Mouse (Mus musculus) liver, embryonic 13.5 days (tissue): ENCODE results near the gene Pkhd1. TPM values are rescaled to one million over a fixed set of nuclear protein-coding genes. Genes with fewer than 3 reads are reported as not detected.
"Not testable (repeated sequence)": the region's sequence is repeated elsewhere in the genome, so short reads cannot be mapped to it uniquely, and the experiment has no call there.

Source experiments
- ATAC-seq: fragments of 200-750 bp; cut with Nextera tagmentation; 2 replicates; pipeline ENCODE4 v1.8.0; 2017; ENCODE audit warnings: low read depth, mild to moderate bottlenecking, moderate number of reproducible peaks, moderate library complexity
- DNase-seq: peaks from one replicate; pipeline ENCODE4 v3.0.0; 2022
- H3K27ac ChIP-seq: fragments of 300-500 bp; sonication (generic); 2 replicates; pipeline ENCODE4 v1.5.1; 2015; ENCODE audit warnings: moderate library complexity, mild to moderate bottlenecking, inconsistent platforms
- H3K27me3 ChIP-seq: fragments of 300-500 bp; sonication (generic); 2 replicates; pipeline ENCODE4 v1.6.1; 2015; ENCODE audit warnings: mild to moderate bottlenecking, inconsistent platforms
- H3K36me3 ChIP-seq: fragments of 300-500 bp; sonication (generic); 2 replicates; pipeline ENCODE4 v1.6.1; 2015; ENCODE audit warnings: mild to moderate bottlenecking, inconsistent platforms
- H3K4me1 ChIP-seq: fragments of 300-500 bp; sonication (generic); replicated peaks from 2 replicates; pipeline ENCODE4 v1.6.1; 2015; ENCODE audit warnings: inconsistent platforms
- H3K4me2 ChIP-seq: fragments of 300-500 bp; sonication (generic); 2 replicates; pipeline ENCODE4 v1.6.1; 2015; ENCODE audit warnings: inconsistent platforms, mild to moderate bottlenecking, moderate library complexity
- H3K4me3 ChIP-seq: fragments of 300-500 bp; sonication (generic); replicated peaks from 2 replicates; pipeline ENCODE4 v1.5.1; 2015; ENCODE audit warnings: mild to moderate bottlenecking, inconsistent platforms
- H3K9ac ChIP-seq: fragments of 300-500 bp; sonication (generic); 2 replicates; pipeline ENCODE4 v1.6.1; 2015; ENCODE audit warnings: mild to moderate bottlenecking, inconsistent platforms
- H3K9me3 ChIP-seq: fragments of 300-500 bp; sonication (generic); replicated peaks from 2 replicates; pipeline ENCODE4 v1.6.1; 2016; ENCODE audit warnings: inconsistent platforms
- WGBS: fragments of 180-500 bp; shearing (Covaris S2); methylation state at CpG from one replicate; pipeline ENCODE4 v1.1.7; 2015; ENCODE audit not compliant: insufficient replicate concordance; 5-methylcytosine and 5-hydroxymethylcytosine counted together
- polyA plus RNA-seq: library from polyadenylated mRNA; unstranded; fragments of >200 nt; fragmentation: Nextera tagmentation; extraction: Ambion mirVana; gene quantifications from 2 replicates; pipeline ENCODE4 v1.2.1, GENCODE M21; 2015

The Pkhd1 gene
- polyA plus RNA-seq, 1 experiment from 2014 or later, result 0.10 TPM

DNA sequence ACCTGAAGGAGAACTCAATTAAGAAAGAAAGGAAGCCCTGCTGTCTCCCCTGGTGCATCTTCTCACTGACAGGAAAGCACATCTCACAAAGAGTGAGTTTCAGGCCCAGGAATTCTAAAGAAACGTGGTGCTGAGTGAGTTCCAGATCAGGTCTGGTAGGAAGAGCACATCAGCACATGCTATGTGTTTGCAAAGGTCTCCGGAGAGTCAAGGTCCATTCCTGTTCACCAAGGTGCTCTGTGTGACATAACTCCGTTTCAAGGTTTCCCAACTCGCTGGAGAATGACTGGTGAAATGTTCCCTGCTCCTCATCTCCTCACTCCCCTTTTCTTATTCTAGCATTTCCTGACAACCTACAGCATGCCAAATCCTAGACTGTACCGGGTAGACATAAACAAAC, 357.5 kb downstream of the Pkhd1 start:
- Histone ChIP-seq H3K9ac (no peak overlapping the region), H3K27me3 (no peaks in the 10 kb centered on the region), H3K9me3 (no peaks in the 10 kb centered on the region), H3K36me3 (no peaks in the 10 kb centered on the region), H3K4me1 (no peaks in the 10 kb centered on the region), H3K4me3 (no peak overlapping the region), H3K27ac (no peak overlapping the region), H3K4me2 (no peak overlapping the region)
- ATAC-seq, result no peak
- WGBS, result 49% methylated on average over 5 of the region's 5 CpGs
- no peak for DNase-seq

- no peaks in the 10 kb centered on the region for H3K4me1 ChIP-seq
- no peak overlapping the region for H3K9ac ChIP-seq
- no peaks in the 10 kb centered on the region for H3K9me3 ChIP-seq
- H3K36me3 ChIP-seq, result no peaks in the 10 kb centered on the region
- DNase-seq (no peak), ATAC-seq (no peak)
- WGBS, result 39% methylated on average over 2 of the region's 2 CpGs
- H3K27me3 ChIP-seq, result no peaks in the 10 kb centered on the region
- H3K4me3 ChIP-seq, result no peak overlapping the region
- H3K4me2 ChIP-seq, result no peak overlapping the region
- no peak overlapping the region for H3K27ac ChIP-seq
Measured at GRCm38 (mm10) chr1:20248169-20248568, 369.7 kb downstream of the Pkhd1 start.

DNA sequence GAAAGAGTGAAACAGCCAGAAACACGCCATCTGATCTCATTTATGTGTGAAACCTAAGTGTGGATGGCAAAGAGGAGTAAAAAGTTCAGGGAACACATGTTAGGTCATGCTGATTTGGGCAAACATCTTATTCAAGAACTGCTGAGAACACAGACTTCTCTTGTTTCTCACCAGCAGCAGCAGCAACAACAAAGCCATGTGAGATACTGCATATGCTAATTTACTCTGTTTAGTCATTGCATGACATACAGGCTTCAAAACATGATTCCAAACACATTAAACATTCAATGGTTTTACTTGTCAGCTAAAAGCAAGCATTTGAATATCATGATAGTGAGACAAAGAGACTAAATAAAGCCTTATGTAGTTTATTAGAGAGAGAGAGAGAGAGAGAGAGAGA, 401.2 kb downstream of the Pkhd1 start:
- no peak overlapping the region for H3K9ac ChIP-seq
- no peaks in the 10 kb centered on the region for H3K4me1 ChIP-seq
- no peak overlapping the region for H3K4me2 ChIP-seq
- no peak overlapping the region for H3K4me3 ChIP-seq
- no peaks in the 10 kb centered on the region for H3K9me3 ChIP-seq
- H3K27ac ChIP-seq, result no peak overlapping the region
- ATAC-seq (no peak), DNase-seq (no peak)
- no peaks in the 10 kb centered on the region for H3K27me3 ChIP-seq
- 33% methylated on average over 1 of the region's 1 CpGs for WGBS
- no peaks in the 10 kb centered on the region for H3K36me3 ChIP-seq

DNA sequence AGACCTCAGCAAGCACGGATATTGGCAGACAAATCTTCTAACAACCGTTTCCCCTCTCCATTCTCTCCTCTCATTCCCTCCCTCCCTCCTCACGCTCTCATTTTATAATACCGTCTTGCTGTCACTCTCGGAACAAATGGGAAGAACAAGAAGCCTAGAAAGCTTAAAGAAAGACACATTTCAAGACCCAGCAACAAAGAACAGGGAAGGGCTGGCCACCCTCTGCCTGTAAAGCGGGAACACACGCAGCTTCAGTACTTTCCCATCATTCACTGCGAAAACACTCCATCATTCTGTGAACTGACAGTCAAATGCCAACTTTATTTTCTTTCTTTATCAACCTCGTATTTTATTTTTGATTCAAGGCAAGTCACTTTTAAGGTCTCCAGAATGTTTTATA, 427.4 kb downstream of the Pkhd1 start:
- DNase-seq, result no peak
- Histone ChIP-seq H3K9ac (no peak overlapping the region), H3K4me1 (no peaks in the 10 kb centered on the region), H3K4me2 (no peak overlapping the region), H3K9me3 (no peaks in the 10 kb centered on the region), H3K27me3 (no peaks in the 10 kb centered on the region), H3K4me3 (no peak overlapping the region), H3K36me3 (no peaks in the 10 kb centered on the region), H3K27ac (no peak overlapping the region)
- no peak for ATAC-seq
- 57% methylated on average over 9 of the region's 9 CpGs for WGBS

DNA sequence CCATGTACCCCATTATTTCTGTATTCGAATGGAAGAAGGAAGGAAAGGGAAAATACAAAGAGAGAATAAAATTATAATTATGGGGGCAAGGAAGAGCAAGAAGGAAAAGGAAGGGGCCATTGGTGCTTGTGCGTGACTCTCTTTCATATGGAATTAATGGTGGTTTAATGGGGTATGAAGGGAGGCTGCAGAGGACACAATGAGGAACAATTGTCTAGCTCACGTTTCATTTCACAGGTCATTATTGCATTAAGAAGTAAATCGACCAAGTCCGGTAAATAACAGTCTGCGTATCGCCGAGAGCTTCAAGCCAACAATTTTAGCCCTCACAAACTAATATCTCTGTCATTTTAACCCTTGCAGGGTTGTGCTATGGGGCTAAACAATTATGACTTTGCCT, 437.7 kb downstream of the Pkhd1 start:
- no peak overlapping the region for H3K9ac ChIP-seq
- H3K36me3 ChIP-seq, result no peaks in the 10 kb centered on the region
- H3K4me2 ChIP-seq, result no peak overlapping the region
- DNase-seq, result no peak
- 70% methylated on average over 8 of the region's 8 CpGs for WGBS
- no peaks in the 10 kb centered on the region for H3K27me3 ChIP-seq
- ATAC-seq, result no peak
- no peaks in the 10 kb centered on the region for H3K4me1 ChIP-seq
- H3K27ac ChIP-seq, result no peak overlapping the region
- no peaks in the 10 kb centered on the region for H3K9me3 ChIP-seq
- H3K4me3 ChIP-seq, result no peak overlapping the region

- Histone ChIP-seq H3K27me3 (no peaks in the 10 kb centered on the region), H3K27ac (no peak overlapping the region), H3K36me3 (no peaks in the 10 kb centered on the region), H3K4me1 (no peaks in the 10 kb centered on the region), H3K4me2 (no peak overlapping the region), H3K4me3 (no peak overlapping the region), H3K9me3 (no peaks in the 10 kb centered on the region), H3K9ac (no peak overlapping the region)
- ATAC-seq (no peak), DNase-seq (no peak)
- WGBS, result 63% methylated on average over 4 of the region's 4 CpGs
Measured at GRCm38 (mm10) chr1:20171199-20171598, 446.7 kb downstream of the Pkhd1 start.

DNA sequence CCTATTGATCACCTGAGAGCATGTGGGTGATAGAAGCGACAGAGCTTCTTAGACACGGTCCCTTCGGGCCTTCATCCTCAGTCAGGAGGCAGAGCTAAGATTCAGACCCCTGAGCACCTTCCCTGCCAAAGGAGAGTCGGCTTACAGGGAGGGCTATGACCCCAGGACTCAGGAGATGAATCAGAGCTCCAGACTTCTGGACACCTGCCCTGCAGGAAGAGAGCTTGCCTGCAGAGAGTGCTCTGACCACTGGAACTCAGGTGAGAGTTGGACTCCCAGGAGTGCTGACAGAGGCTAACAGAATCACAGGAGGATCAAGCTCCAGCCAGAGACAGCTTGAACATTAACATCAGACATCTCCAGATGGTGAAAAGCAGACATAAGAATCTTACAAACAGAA, 467.2 kb downstream of the Pkhd1 start:
- not testable (repeated sequence) for ATAC-seq, H3K4me3 ChIP-seq, H3K36me3 ChIP-seq, H3K9ac ChIP-seq, DNase-seq, H3K4me1 ChIP-seq, H3K27me3 ChIP-seq, H3K4me2 ChIP-seq, H3K9me3 ChIP-seq, H3K27ac ChIP-seq
- 46% methylated on average over 4 of the region's 4 CpGs for WGBS

DNA sequence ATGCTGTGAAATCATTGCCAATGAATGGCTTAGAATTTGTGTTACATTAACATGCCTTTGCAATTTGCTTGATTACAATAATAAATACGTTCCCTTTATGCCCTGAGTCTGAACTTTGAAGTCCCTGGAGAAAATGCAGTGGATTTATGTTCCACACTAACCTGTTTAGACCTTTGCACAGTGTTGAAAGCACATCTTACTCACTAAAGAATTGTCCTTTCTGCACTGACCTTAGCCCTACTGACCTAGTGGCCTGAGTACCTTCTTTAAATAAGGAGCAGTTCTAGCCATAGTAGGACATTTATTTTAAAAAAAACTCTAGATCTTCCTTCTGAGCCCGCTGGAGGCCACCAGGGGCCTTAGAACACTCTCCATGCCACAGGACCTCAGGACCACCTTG, 467.8 kb downstream of the Pkhd1 start:
- H3K4me3 ChIP-seq, result no peak overlapping the region
- DNase-seq, result no peak

DNA sequence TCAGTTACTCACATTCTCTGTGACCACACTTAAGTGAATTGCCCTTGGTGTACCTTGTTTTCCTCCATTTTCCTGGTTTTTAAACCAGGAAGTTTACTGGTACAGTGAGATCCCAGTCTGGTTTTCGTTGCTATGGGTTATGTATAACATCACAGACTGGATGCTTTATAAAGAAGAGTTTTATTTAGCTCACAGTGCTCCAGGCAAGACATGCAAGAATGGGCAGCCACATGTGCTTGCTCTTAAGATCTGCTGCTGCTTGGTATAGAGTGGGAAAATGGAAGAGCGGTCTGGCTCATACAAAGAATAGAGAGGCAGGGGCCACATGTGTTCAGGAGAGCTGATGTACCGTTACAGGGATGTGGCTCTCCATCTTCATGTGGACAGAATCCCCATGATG, 481.7 kb downstream of the Pkhd1 start:
- no peaks in the 10 kb centered on the region for H3K9me3 ChIP-seq
- no peaks in the 10 kb centered on the region for H3K4me1 ChIP-seq
- no peak overlapping the region for H3K9ac ChIP-seq
- H3K36me3 ChIP-seq, result no peaks in the 10 kb centered on the region
- no peak overlapping the region for H3K4me2 ChIP-seq
- ATAC-seq (no peak), DNase-seq (no peak)
- no peak overlapping the region for H3K4me3 ChIP-seq
- WGBS, result 59% methylated on average over 3 of the region's 3 CpGs
- H3K27me3 ChIP-seq, result no peaks in the 10 kb centered on the region
- H3K27ac ChIP-seq, result no peak overlapping the region

More for the DNA sequence above, 467.8 kb downstream of the Pkhd1 start:
- Histone ChIP-seq H3K36me3 (no peaks in the 10 kb centered on the region), H3K9me3 (no peaks in the 10 kb centered on the region), H3K4me1 (no peaks in the 10 kb centered on the region), H3K27me3 (no peaks in the 10 kb centered on the region), H3K4me2 (no peak overlapping the region), H3K9ac (no peak overlapping the region), H3K27ac (no peak overlapping the region)
- WGBS, result 36% methylated on average over 2 of the region's 2 CpGs
- no peak for ATAC-seq

GRCm38 (mm10) chr1:20135065-20135618, 482.7 kb downstream of the Pkhd1 start:
- Histone ChIP-seq H3K27ac (no peak overlapping the region), H3K27me3 (no peaks in the 10 kb centered on the region), H3K36me3 (no peaks in the 10 kb centered on the region), H3K4me2 (no peak overlapping the region), H3K4me1 (no peaks in the 10 kb centered on the region), H3K9me3 (no peaks in the 10 kb centered on the region), H3K9ac (no peak overlapping the region), H3K4me3 (no peak overlapping the region)
- DNase-seq (no peak), ATAC-seq (no peak)
- 52% methylated on average over 4 of the region's 4 CpGs for WGBS

- no peak for DNase-seq
- Histone ChIP-seq H3K36me3 (no peaks in the 10 kb centered on the region), H3K4me2 (no peak overlapping the region), H3K4me1 (no peaks in the 10 kb centered on the region), H3K27me3 (no peaks in the 10 kb centered on the region), H3K27ac (no peak overlapping the region), H3K9me3 (no peaks in the 10 kb centered on the region), H3K4me3 (no peak overlapping the region), H3K9ac (no peak overlapping the region)
- WGBS, result 59% methylated on average over 4 of the region's 4 CpGs
- peak; percentile 63 for ATAC-seq
Measured at GRCm38 (mm10) chr1:20133636-20134035, 484.2 kb downstream of the Pkhd1 start.

- no peak for DNase-seq
- WGBS, result 56% methylated on average over 6 of the region's 6 CpGs
- Histone ChIP-seq H3K4me2 (no peak overlapping the region), H3K36me3 (no peaks in the 10 kb centered on the region), H3K4me3 (no peak overlapping the region), H3K9me3 (no peaks in the 10 kb centered on the region), H3K27ac (peak overlapping the region; percentile 16; the same call in 1 of the 2 replicates), H3K4me1 (no peaks in the 10 kb centered on the region), H3K27me3 (no peaks in the 10 kb centered on the region), H3K9ac (no peak overlapping the region)
- peak; percentile 83 for ATAC-seq
Measured at GRCm38 (mm10) chr1:20131786-20132596, 485.9 kb downstream of the Pkhd1 start.
